Mouse (Mus musculus): Measurements from ENCODE around the gene Ncbp3.

DNA sequence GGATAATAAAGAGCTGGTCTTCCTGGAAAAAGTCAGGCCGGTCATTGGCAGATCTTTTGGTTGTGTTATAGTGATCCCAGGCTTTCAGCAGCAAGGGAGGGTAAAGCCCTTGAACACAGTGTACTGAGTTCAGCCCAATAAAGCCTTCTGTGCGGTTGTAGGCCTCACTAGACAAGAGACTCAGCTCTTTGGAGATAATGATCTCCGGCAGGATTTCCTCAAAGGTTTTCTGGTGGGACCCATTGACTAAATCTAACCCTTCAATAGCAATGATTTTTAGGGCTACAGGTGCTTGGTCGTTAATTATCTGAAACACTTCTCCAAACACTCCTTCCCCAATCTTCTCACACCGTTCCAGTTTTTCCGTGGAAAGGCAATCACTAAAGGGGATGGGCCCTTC lies 89.0 kb downstream of the Ncbp3 start:
- TF ChIP-seq CTCF (IDR thresholded peaks at IDR 0.05; ENCODE audit: borderline replicate concordance, control insufficient read depth, extremely low read depth, insufficient read depth, low read length, poor library complexity) (no peak), POLR2A (IDR thresholded peaks at IDR 0.05; ENCODE audit: control insufficient read depth, extremely low read depth, insufficient read depth, low read length, poor library complexity) (no peak)

Data from thymus, adult 2 months (tissue).